Mouse (Mus musculus) stomach, postnatal 0 days (tissue): ENCODE measurements at regions not wholly inside any gene's neighbourhood (a gene's known extent, or its start where the extent isn't known, plus 50 kb on each side); places are given as distances from the start of the nearest gene placed in this dataset.
A peak's percentile ranks its signal among the peaks of the same experiment; 100 is the strongest.

Experiments
- ATAC-seq: fragments of 200-750 bp; cut with Nextera tagmentation; 2 replicates; pipeline ENCODE4 v1.8.0; 2017; ENCODE audit not compliant: low FRiP score, low TSS enrichment
- DNase-seq: peaks from one replicate; pipeline ENCODE4 v3.0.0-alpha.2; 2016; ENCODE audit warnings: low spot score
- H3K27ac ChIP-seq: fragments of 300-500 bp; sonication (generic); replicated peaks from 2 replicates; pipeline ENCODE4 v1.5.1; 2014; ENCODE audit warnings: mild to moderate bottlenecking, control low read depth
- H3K27me3 ChIP-seq: fragments of 300-500 bp; sonication (generic); 2 replicates; pipeline ENCODE4 v1.6.1; 2014; ENCODE audit warnings: low read length; ENCODE audit not compliant: control insufficient read depth, insufficient read depth
- H3K36me3 ChIP-seq: fragments of 300-500 bp; sonication (generic); 2 replicates; pipeline ENCODE4 v1.6.1; 2014; ENCODE audit warnings: low read length, mixed read lengths; ENCODE audit not compliant: control insufficient read depth, insufficient read depth
- H3K4me1 ChIP-seq: fragments of 300-500 bp; sonication (generic); replicated peaks from 2 replicates; pipeline ENCODE4 v1.6.1; 2014; ENCODE audit warnings: antibody characterized with exemption; ENCODE audit not compliant: control insufficient read depth, insufficient read depth
- H3K4me2 ChIP-seq: fragments of 300-500 bp; sonication (generic); replicated peaks from 2 replicates; pipeline ENCODE4 v1.6.1; 2014; ENCODE audit warnings: low read depth, mild to moderate bottlenecking, control low read depth, moderate library complexity
- H3K4me3 ChIP-seq: fragments of 300-500 bp; sonication (generic); 2 replicates; pipeline ENCODE4 v1.5.1; 2014; ENCODE audit warnings: low read depth, low read length, control low read depth
- H3K9ac ChIP-seq: fragments of 300-500 bp; sonication (generic); 2 replicates; pipeline ENCODE4 v1.6.1; 2014; ENCODE audit warnings: mild to moderate bottlenecking, low read length, control low read depth, mixed read lengths
- H3K9me3 ChIP-seq: fragments of 300-500 bp; sonication (generic); 2 replicates; pipeline ENCODE4 v1.6.1; 2016; ENCODE audit warnings: low read length; ENCODE audit not compliant: control insufficient read depth
- CTCF ChIP-seq: IDR thresholded peaks from 2 replicates; pipeline ENCODE4 v1.5.1; 2016; ENCODE audit warnings: antibody characterized with exemption, low read depth, mild to moderate bottlenecking, moderate library complexity
- EP300 ChIP-seq: optimal IDR thresholded peaks from 2 replicates; pipeline ENCODE3; 2016; ENCODE audit warnings: antibody characterized with exemption
- WGBS: fragments of 180-500 bp; shearing (Covaris S2); extraction: QIAGEN DNeasy Blood & Tissue Kit; methylation state at CpG from one replicate; pipeline ENCODE4 v1.1.7; 2014; 5-methylcytosine and 5-hydroxymethylcytosine counted together

GRCm38 (mm10) chr13:60450721-60451506 lies 150.8 kb upstream of the Dapk1 start:
- Histone ChIP-seq H3K4me2 (no peak overlapping the region), H3K9ac (no peak overlapping the region), H3K27me3 (no peaks in the 10 kb centered on the region), H3K36me3 (no peaks in the 10 kb centered on the region), H3K4me1 (no peaks in the 10 kb centered on the region), H3K27ac (no peak overlapping the region), H3K9me3 (no peaks in the 10 kb centered on the region), H3K4me3 (no peak overlapping the region)
- DNase-seq (no peak), ATAC-seq (peak; percentile 24; the same call in 1 of the 2 replicates)
- TF ChIP-seq EP300 (no peak), CTCF (no peak)
- WGBS, result 75% methylated on average over 10 of the region's 10 CpGs

GRCm38 (mm10) chr13:60453821-60454483 lies 147.8 kb upstream of the Dapk1 start:
- no peaks in the 10 kb centered on the region for H3K4me1 ChIP-seq
- peak; percentile 57; the same call in 1 of the 2 replicates for ATAC-seq
- H3K36me3 ChIP-seq, result no peaks in the 10 kb centered on the region
- no peak overlapping the region for H3K9ac ChIP-seq
- TF ChIP-seq EP300 (no peak), CTCF (no peak)
- no peak for DNase-seq
- no peaks in the 10 kb centered on the region for H3K9me3 ChIP-seq
- 67% methylated on average over 9 of the region's 9 CpGs for WGBS
- no peaks in the 10 kb centered on the region for H3K27me3 ChIP-seq
- no peak overlapping the region for H3K4me2 ChIP-seq
- H3K27ac ChIP-seq, result no peak overlapping the region
- no peak overlapping the region for H3K4me3 ChIP-seq

GRCm38 (mm10) chr13:60455033-60455619 lies 146.6 kb upstream of the Dapk1 start:
- Histone ChIP-seq H3K27me3 (no peaks in the 10 kb centered on the region), H3K9ac (peak overlapping the region; percentile 18; the same call in 1 of the 2 replicates), H3K27ac (peak overlapping the region; percentile 65), H3K9me3 (no peaks in the 10 kb centered on the region), H3K36me3 (no peaks in the 10 kb centered on the region), H3K4me1 (no peaks in the 10 kb centered on the region), H3K4me2 (0 out of 2 replicates have a peak overlapping the region, but pooled peaks have one; percentile 8), H3K4me3 (no peak overlapping the region)
- ATAC-seq (no peak), DNase-seq (peak; percentile 35)
- WGBS, result 27% methylated on average over 15 of the region's 15 CpGs
- TF ChIP-seq EP300 (no peak), CTCF (no peak)

DNA sequence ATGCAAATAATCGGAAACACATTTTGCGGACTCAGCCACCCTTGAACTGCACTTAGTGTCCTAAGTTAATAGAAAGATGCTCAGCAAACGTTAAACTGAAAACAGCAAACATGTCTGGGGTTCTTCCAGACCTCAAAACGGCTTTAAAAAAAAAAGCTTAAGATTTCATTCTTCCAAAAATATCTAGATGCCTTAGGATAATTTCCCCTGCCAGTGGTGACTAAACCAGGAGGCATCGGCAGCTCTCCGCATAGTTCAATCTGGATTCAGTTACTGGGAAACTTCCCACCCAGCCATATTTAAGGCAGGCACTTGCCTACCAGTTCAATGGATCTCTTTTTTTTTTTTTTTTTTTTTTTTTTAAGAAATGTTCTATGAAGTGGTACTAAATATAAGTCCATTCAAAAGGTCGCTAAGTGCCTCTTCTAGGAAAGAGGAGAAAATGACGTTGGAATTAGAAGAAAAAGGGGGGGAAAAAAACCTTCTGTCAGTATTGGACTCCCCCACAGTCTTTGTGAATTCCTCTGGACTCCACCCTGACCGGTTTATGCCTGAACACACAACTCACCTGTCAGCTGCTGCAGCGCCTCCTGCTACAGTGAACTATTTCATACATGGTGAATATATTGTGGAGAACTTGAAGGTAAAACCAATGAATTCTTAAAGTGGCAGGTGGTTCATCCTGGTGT lies 145.7 kb upstream of the Dapk1 start:
- H3K9ac ChIP-seq, result no peak overlapping the region
- H3K4me2 ChIP-seq, result no peak overlapping the region
- H3K9me3 ChIP-seq, result no peaks in the 10 kb centered on the region
- 60% methylated on average over 10 of the region's 10 CpGs for WGBS
- TF ChIP-seq EP300 (no peak), CTCF (peak; percentile 6; the same call in 1 of the 2 replicates)
- no peak overlapping the region for H3K27ac ChIP-seq
- no peaks in the 10 kb centered on the region for H3K36me3 ChIP-seq
- no peak for ATAC-seq
- no peaks in the 10 kb centered on the region for H3K27me3 ChIP-seq
- no peak overlapping the region for H3K4me3 ChIP-seq
- H3K4me1 ChIP-seq, result no peaks in the 10 kb centered on the region
- no peak for DNase-seq

DNA sequence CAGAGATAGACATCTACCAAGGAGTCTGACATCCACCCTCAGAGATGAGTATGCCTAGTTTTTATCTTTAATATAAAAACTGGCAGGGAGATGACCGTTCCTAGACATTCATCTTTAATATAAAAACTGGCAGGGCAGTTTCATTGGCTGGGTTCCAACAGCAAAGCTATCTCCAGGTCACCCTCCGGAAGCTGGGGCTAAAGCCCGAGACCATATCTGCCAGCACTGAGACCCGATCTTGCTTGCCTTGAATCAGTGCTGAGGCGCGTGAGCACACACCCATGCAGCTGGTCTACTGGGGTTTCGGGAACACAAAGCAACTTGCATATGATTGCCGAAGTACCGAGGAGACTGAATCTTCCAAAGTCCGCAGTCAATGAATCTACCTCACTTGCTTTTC lies 144.5 kb upstream of the Dapk1 start:
- WGBS, result 80% methylated on average over 10 of the region's 10 CpGs
- DNase-seq, result no peak
- no peak overlapping the region for H3K4me3 ChIP-seq
- no peak overlapping the region for H3K27ac ChIP-seq
- TF ChIP-seq EP300 (no peak), CTCF (no peak)
- H3K4me2 ChIP-seq, result no peak overlapping the region
- no peaks in the 10 kb centered on the region for H3K9me3 ChIP-seq
- no peaks in the 10 kb centered on the region for H3K4me1 ChIP-seq
- no peak overlapping the region for H3K9ac ChIP-seq
- ATAC-seq, result no peak
- no peaks in the 10 kb centered on the region for H3K27me3 ChIP-seq
- H3K36me3 ChIP-seq, result no peaks in the 10 kb centered on the region
